Mouse (Mus musculus) heart, embryonic 13.5 days (tissue): Measurements from ENCODE around the gene Crim1. TPM values are rescaled to one million over a fixed set of nuclear protein-coding genes. Genes with fewer than 3 reads are reported as not detected.

ENCODE experiments used
- microRNA-seq: library from miRNA; unstranded; fragments of <30 nt; microRNA quantifications from one replicate; pipeline ENCODE4, GENCODE M21; 2016
- polyA plus RNA-seq: library from polyadenylated mRNA; unstranded; fragments of >200 nt; fragmentation: Nextera tagmentation; extraction: Ambion mirVana; gene quantifications from 2 replicates; pipeline ENCODE4 v1.2.1, GENCODE M21; 2015

The Crim1 gene
- polyA plus RNA-seq, 1 experiment from 2014 or later = 2.1 TPM

Small RNA genes within 50 kb of the gene (microRNA-seq; reads per million reads assigned to microRNA genes)
- gene Gm25069 = not detected

Other genes with a start within 250 kb of the Crim1 start
- 45.3 and 45.7 TPM in 2 replicates for gene Fez2, start 217.9 kb downstream of the Crim1 start, polyA plus RNA-seq